Mouse (Mus musculus): ENCODE results near the gene Aipl1. TPM values are rescaled to one million over a fixed set of nuclear protein-coding genes. Genes with fewer than 3 reads are reported as not detected.

The Aipl1 gene
- polyA plus RNA-seq, 1 experiment: 0.28 TPM

GRCm38 (mm10) chr11:72060416-72060815, 23.1 kb upstream of the Aipl1 start:
- WGBS: 91% methylated on average over 9 of the region's 9 CpGs

GRCm38 (mm10) chr11:72057166-72057565, 19.9 kb upstream of the Aipl1 start:
- no peak overlapping the region for H3K27ac ChIP-seq (ENCODE audit: insufficient read depth, low read length)
- H3K27me3 ChIP-seq (ENCODE audit: control insufficient read depth, insufficient read depth, low read length): no peaks in the 10 kb centered on the region
- H3K4me3 ChIP-seq (replicated peaks; ENCODE audit: insufficient read depth, low read depth, low read length): no peak overlapping the region
- no peak for TF ChIP-seq POLR2A (IDR thresholded peaks at IDR 0.05; ENCODE audit: borderline replicate concordance, insufficient read depth, low read length)
- TF ChIP-seq CTCF (IDR thresholded peaks at IDR 0.05; ENCODE audit: borderline replicate concordance, insufficient read depth, low read depth, low read length): no peak
- peaks cover 7% of the 10 kb centered on the region for H3K4me1 ChIP-seq (ENCODE audit: control insufficient read depth, insufficient read depth, low read length)
- 37% methylated on average over 3 of the region's 3 CpGs for WGBS
- no peak for DNase-seq

More at GRCm38 (mm10) chr11:72060416-72060815, 23.1 kb upstream of the Aipl1 start:
- DNase-seq: no peak
- no peak overlapping the region for H3K27ac ChIP-seq (ENCODE audit: insufficient read depth, low read length)
- peaks cover 13% of the 10 kb centered on the region for H3K4me1 ChIP-seq (ENCODE audit: control insufficient read depth, insufficient read depth, low read length)
- H3K27me3 ChIP-seq (ENCODE audit: control insufficient read depth, insufficient read depth, low read length): no peaks in the 10 kb centered on the region
- no peak for TF ChIP-seq POLR2A (IDR thresholded peaks at IDR 0.05; ENCODE audit: borderline replicate concordance, insufficient read depth, low read length)
- no peak for TF ChIP-seq CTCF (IDR thresholded peaks at IDR 0.05; ENCODE audit: borderline replicate concordance, insufficient read depth, low read depth, low read length)
- no peak overlapping the region for H3K4me3 ChIP-seq (replicated peaks; ENCODE audit: insufficient read depth, low read depth, low read length)

GRCm38 (mm10) chr11:72055176-72055575, 17.9 kb upstream of the Aipl1 start:
- no peak for TF ChIP-seq POLR2A (IDR thresholded peaks at IDR 0.05; ENCODE audit: borderline replicate concordance, insufficient read depth, low read length)
- no peak for TF ChIP-seq CTCF (IDR thresholded peaks at IDR 0.05; ENCODE audit: borderline replicate concordance, insufficient read depth, low read depth, low read length)
- Histone ChIP-seq H3K4me1 (ENCODE audit: control insufficient read depth, insufficient read depth, low read length) (no peaks in the 10 kb centered on the region), H3K27ac (ENCODE audit: insufficient read depth, low read length) (no peak overlapping the region), H3K4me3 (replicated peaks; ENCODE audit: insufficient read depth, low read depth, low read length) (no peak overlapping the region), H3K27me3 (ENCODE audit: control insufficient read depth, insufficient read depth, low read length) (no peaks in the 10 kb centered on the region)
- 34% methylated on average over 2 of the region's 2 CpGs for WGBS
- no peak for DNase-seq

GRCm38 (mm10) chr11:72052636-72053035, 15.3 kb upstream of the Aipl1 start:
- DNase-seq: peak; percentile 79 to 85
- 14% methylated on average over 5 of the region's 5 CpGs for WGBS
- TF ChIP-seq CTCF (IDR thresholded peaks at IDR 0.05; ENCODE audit: borderline replicate concordance, insufficient read depth, low read depth, low read length) (peak; percentile 97), POLR2A (IDR thresholded peaks at IDR 0.05; ENCODE audit: borderline replicate concordance, insufficient read depth, low read length) (no peak)

GRCm38 (mm10) chr11:72052221-72052620, 14.9 kb upstream of the Aipl1 start:
- Histone ChIP-seq H3K4me1 (ENCODE audit: control insufficient read depth, insufficient read depth, low read length) (no peaks in the 10 kb centered on the region), H3K27ac (ENCODE audit: insufficient read depth, low read length) (no peak overlapping the region), H3K4me3 (replicated peaks; ENCODE audit: insufficient read depth, low read depth, low read length) (no peak overlapping the region), H3K27me3 (ENCODE audit: control insufficient read depth, insufficient read depth, low read length) (no peaks in the 10 kb centered on the region)
- 83% methylated on average over 3 of the region's 3 CpGs for WGBS
- no peak for TF ChIP-seq POLR2A (IDR thresholded peaks at IDR 0.05; ENCODE audit: borderline replicate concordance, insufficient read depth, low read length)
- no peak for TF ChIP-seq CTCF (IDR thresholded peaks at IDR 0.05; ENCODE audit: borderline replicate concordance, insufficient read depth, low read depth, low read length)
- DNase-seq: no peak

More at GRCm38 (mm10) chr11:72052636-72053035, 15.3 kb upstream of the Aipl1 start:
- H3K4me3 ChIP-seq (replicated peaks; ENCODE audit: insufficient read depth, low read depth, low read length): no peak overlapping the region
- no peak overlapping the region for H3K27ac ChIP-seq (ENCODE audit: insufficient read depth, low read length)
- H3K4me1 ChIP-seq (ENCODE audit: control insufficient read depth, insufficient read depth, low read length): no peaks in the 10 kb centered on the region
- no peaks in the 10 kb centered on the region for H3K27me3 ChIP-seq (ENCODE audit: control insufficient read depth, insufficient read depth, low read length)

- no peaks in the 10 kb centered on the region for H3K27me3 ChIP-seq (ENCODE audit: control insufficient read depth, insufficient read depth, low read length)
- 20% methylated on average over 45 of the region's 45 CpGs for WGBS
- H3K4me3 ChIP-seq (replicated peaks; ENCODE audit: insufficient read depth, low read depth, low read length): peak overlapping the region; percentile 44
- H3K27ac ChIP-seq (ENCODE audit: insufficient read depth, low read length): no peak overlapping the region
- TF ChIP-seq POLR2A (IDR thresholded peaks at IDR 0.05; ENCODE audit: borderline replicate concordance, insufficient read depth, low read length) (no peak), CTCF (IDR thresholded peaks at IDR 0.05; ENCODE audit: borderline replicate concordance, insufficient read depth, low read depth, low read length) (peak; percentile 33; the same call in 1 of the 2 replicates)
- no peaks in the 10 kb centered on the region for H3K4me1 ChIP-seq (ENCODE audit: control insufficient read depth, insufficient read depth, low read length)
- DNase-seq: peak; percentile 52 to 55
Measured at GRCm38 (mm10) chr11:72050895-72051858, 13.9 kb upstream of the Aipl1 start.

GRCm38 (mm10) chr11:72050168-72050894, 13.0 kb upstream of the Aipl1 start:
- no peak for TF ChIP-seq POLR2A (IDR thresholded peaks at IDR 0.05; ENCODE audit: borderline replicate concordance, insufficient read depth, low read length)
- no peak for TF ChIP-seq CTCF (IDR thresholded peaks at IDR 0.05; ENCODE audit: borderline replicate concordance, insufficient read depth, low read depth, low read length)
- DNase-seq: peak in 1 of 2 experiments; percentile 41
- Histone ChIP-seq H3K27me3 (ENCODE audit: control insufficient read depth, insufficient read depth, low read length) (no peaks in the 10 kb centered on the region), H3K4me1 (ENCODE audit: control insufficient read depth, insufficient read depth, low read length) (no peaks in the 10 kb centered on the region), H3K27ac (ENCODE audit: insufficient read depth, low read length) (no peak overlapping the region), H3K4me3 (replicated peaks; ENCODE audit: insufficient read depth, low read depth, low read length) (peak overlapping the region; percentile 44)
- 46% methylated on average over 14 of the region's 14 CpGs for WGBS
